Mouse (Mus musculus): Measurements from ENCODE around the gene Hist1h4d. TPM values are rescaled to one million over a fixed set of nuclear protein-coding genes. Genes with fewer than 3 reads are reported as not detected.
A peak's percentile ranks its signal among the peaks of the same experiment; 100 is the strongest.

Hist1h4d gene
- polyA plus RNA-seq, 1 experiment, result 5.8 TPM

GRCm38 (mm10) chr13:23593051-23593770 lies 11.8 kb downstream of the Hist1h4d start:
- no peaks in the 10 kb centered on the region for H3K27me3 ChIP-seq (ENCODE audit: control insufficient read depth, insufficient read depth, low read length)
- H3K4me1 ChIP-seq (ENCODE audit: control insufficient read depth, insufficient read depth, low read length), result peaks cover 2% of the 10 kb centered on the region; the same call in 1 of the 2 replicates
- no peak overlapping the region for H3K4me3 ChIP-seq (replicated peaks; ENCODE audit: insufficient read depth, low read depth, low read length)
- no peak for DNase-seq
- 65% methylated on average over 5 of the region's 5 CpGs for WGBS
- TF ChIP-seq CTCF (IDR thresholded peaks at IDR 0.05; ENCODE audit: borderline replicate concordance, insufficient read depth, low read depth, low read length) (no peak), POLR2A (IDR thresholded peaks at IDR 0.05; ENCODE audit: borderline replicate concordance, insufficient read depth, low read length) (no peak)
- H3K27ac ChIP-seq (ENCODE audit: insufficient read depth, low read length), result no peak overlapping the region

GRCm38 (mm10) chr13:23595185-23595584 lies 13.8 kb downstream of the Hist1h4d start:
- H3K4me3 ChIP-seq (replicated peaks; ENCODE audit: insufficient read depth, low read depth, low read length), result no peak overlapping the region
- WGBS, result 86% methylated on average over 2 of the region's 2 CpGs
- DNase-seq, result no peak
- peaks cover 2% of the 10 kb centered on the region; the same call in 1 of the 2 replicates for H3K4me1 ChIP-seq (ENCODE audit: control insufficient read depth, insufficient read depth, low read length)
- no peaks in the 10 kb centered on the region for H3K27me3 ChIP-seq (ENCODE audit: control insufficient read depth, insufficient read depth, low read length)
- TF ChIP-seq CTCF (IDR thresholded peaks at IDR 0.05; ENCODE audit: borderline replicate concordance, insufficient read depth, low read depth, low read length), result no peak
- no peak for TF ChIP-seq POLR2A (IDR thresholded peaks at IDR 0.05; ENCODE audit: borderline replicate concordance, insufficient read depth, low read length)
- no peak overlapping the region for H3K27ac ChIP-seq (ENCODE audit: insufficient read depth, low read length)

- Histone ChIP-seq H3K27me3 (ENCODE audit: control insufficient read depth, insufficient read depth, low read length) (no peaks in the 10 kb centered on the region), H3K4me3 (replicated peaks; ENCODE audit: insufficient read depth, low read depth, low read length) (no peak overlapping the region), H3K27ac (ENCODE audit: insufficient read depth, low read length) (no peak overlapping the region), H3K4me1 (ENCODE audit: control insufficient read depth, insufficient read depth, low read length) (peaks cover 2% of the 10 kb centered on the region; the same call in 1 of the 2 replicates)
- TF ChIP-seq CTCF (IDR thresholded peaks at IDR 0.05; ENCODE audit: borderline replicate concordance, insufficient read depth, low read depth, low read length) (no peak), POLR2A (IDR thresholded peaks at IDR 0.05; ENCODE audit: borderline replicate concordance, insufficient read depth, low read length) (no peak)
- WGBS, result 94% methylated on average over 7 of the region's 7 CpGs
- DNase-seq, result no peak
Measured at GRCm38 (mm10) chr13:23595622-23596372, 14.4 kb downstream of the Hist1h4d start.

GRCm38 (mm10) chr13:23597957-23598356 lies 16.6 kb downstream of the Hist1h4d start:
- no peak overlapping the region for H3K27ac ChIP-seq (ENCODE audit: insufficient read depth, low read length)
- H3K4me1 ChIP-seq (ENCODE audit: control insufficient read depth, insufficient read depth, low read length), result peaks cover 1% of the 10 kb centered on the region; the same call in 1 of the 2 replicates
- 9% methylated on average over 9 of the region's 9 CpGs for WGBS
- no peak overlapping the region for H3K4me3 ChIP-seq (replicated peaks; ENCODE audit: insufficient read depth, low read depth, low read length)
- TF ChIP-seq POLR2A (IDR thresholded peaks at IDR 0.05; ENCODE audit: borderline replicate concordance, insufficient read depth, low read length) (no peak), CTCF (IDR thresholded peaks at IDR 0.05; ENCODE audit: borderline replicate concordance, insufficient read depth, low read depth, low read length) (peak; percentile 69)
- H3K27me3 ChIP-seq (ENCODE audit: control insufficient read depth, insufficient read depth, low read length), result no peaks in the 10 kb centered on the region
- peak; percentile 69 to 77 for DNase-seq

- no peak for TF ChIP-seq POLR2A (IDR thresholded peaks at IDR 0.05; ENCODE audit: borderline replicate concordance, insufficient read depth, low read length)
- TF ChIP-seq CTCF (IDR thresholded peaks at IDR 0.05; ENCODE audit: borderline replicate concordance, insufficient read depth, low read depth, low read length), result no peak
- WGBS, result 85% methylated on average over 7 of the region's 7 CpGs
- DNase-seq, result no peak
- H3K27me3 ChIP-seq (ENCODE audit: control insufficient read depth, insufficient read depth, low read length), result no peaks in the 10 kb centered on the region
- no peak overlapping the region for H3K4me3 ChIP-seq (replicated peaks; ENCODE audit: insufficient read depth, low read depth, low read length)
- no peaks in the 10 kb centered on the region for H3K4me1 ChIP-seq (ENCODE audit: control insufficient read depth, insufficient read depth, low read length)
- H3K27ac ChIP-seq (ENCODE audit: insufficient read depth, low read length), result no peak overlapping the region
Measured at GRCm38 (mm10) chr13:23603182-23603699, 21.8 kb downstream of the Hist1h4d start.

- WGBS, result 96% methylated on average over 3 of the region's 3 CpGs
- no peak for TF ChIP-seq POLR2A (IDR thresholded peaks at IDR 0.05; ENCODE audit: borderline replicate concordance, insufficient read depth, low read length)
- TF ChIP-seq CTCF (IDR thresholded peaks at IDR 0.05; ENCODE audit: borderline replicate concordance, insufficient read depth, low read depth, low read length), result no peak
- DNase-seq, result no peak
- Histone ChIP-seq H3K27ac (ENCODE audit: insufficient read depth, low read length) (no peak overlapping the region), H3K4me3 (replicated peaks; ENCODE audit: insufficient read depth, low read depth, low read length) (no peak overlapping the region), H3K27me3 (ENCODE audit: control insufficient read depth, insufficient read depth, low read length) (no peaks in the 10 kb centered on the region), H3K4me1 (ENCODE audit: control insufficient read depth, insufficient read depth, low read length) (no peaks in the 10 kb centered on the region)
Measured at GRCm38 (mm10) chr13:23604452-23604851, 23.1 kb downstream of the Hist1h4d start.

- no peak for TF ChIP-seq CTCF (IDR thresholded peaks at IDR 0.05; ENCODE audit: borderline replicate concordance, insufficient read depth, low read depth, low read length)
- no peak for TF ChIP-seq POLR2A (IDR thresholded peaks at IDR 0.05; ENCODE audit: borderline replicate concordance, insufficient read depth, low read length)
- Histone ChIP-seq H3K27me3 (ENCODE audit: control insufficient read depth, insufficient read depth, low read length) (no peaks in the 10 kb centered on the region), H3K4me1 (ENCODE audit: control insufficient read depth, insufficient read depth, low read length) (no peaks in the 10 kb centered on the region), H3K4me3 (replicated peaks; ENCODE audit: insufficient read depth, low read depth, low read length) (no peak overlapping the region), H3K27ac (ENCODE audit: insufficient read depth, low read length) (no peak overlapping the region)
- no peak for DNase-seq
- WGBS, result 87% methylated on average over 3 of the region's 3 CpGs
Measured at GRCm38 (mm10) chr13:23605052-23605451, 23.7 kb downstream of the Hist1h4d start.

Data from cerebellum, adult 2 months (tissue).